9 mouse cellular contexts compared by ENCODE assay signal in genomic region chr9:109128211-109128610, GRCm38 (mm10). TPM values are rescaled to one million over a fixed set of nuclear protein-coding genes. Genes with fewer than 3 reads are reported as not detected.
DNase-seq lines count a peak whose midpoint lies in the region.
"Had no signal": no experiment of that assay in that cellular context is flagged by ENCODE, and none has a peak within 500 bp of the region (broad histone marks: within the 10 kb centered on the region; RNA-seq: fewer than 3 reads in every experiment).

No protein-coding gene starts in this region.

- intact Hi-C loops in gastrocnemius, postnatal 36 days (cut with DNase I): no loop called here

- DNase-seq in embryo, embryonic 10.5 days (ENCODE audit: low spot score): peak; percentile 53
- DNase-seq in embryo, embryonic 10 days (ENCODE audit: low spot score): no peak
- DNase-seq in layer of hippocampus, adult 11-12 months (ENCODE audit: low spot score): peak; percentile 33
- DNase-seq in layer of hippocampus, postnatal 36 days: no peak
- DNase-seq in urinary bladder, postnatal 14 days (ENCODE audit: low spot score): peak; percentile 51
- DNase-seq in urinary bladder, adult 18-20 months (ENCODE audit: low spot score in 2 of 2): no peak
- no peak for DNase-seq in gastrocnemius, adult 8-10 months (ENCODE audit: low spot score in 2 of 2)
- no peak for DNase-seq in gastrocnemius, postnatal 36 days

RNA-seq across cellular contexts. Expression of gene Plxnb1, which starts 33.0 kb away (rescaled TPM):
- 10 to 100 TPM; 79.7 to 88.6 TPM for total RNA-seq in layer of hippocampus, postnatal 36 days (2021)
- under 1 TPM; 0.58 to 0.87 (median 0.74) TPM for total RNA-seq in gastrocnemius, adult 8-10 months (2022)
- under 1 TPM; 0.64 to 0.99 TPM for total RNA-seq in gastrocnemius, postnatal 36 days (2021)

RNA-seq across cellular contexts. Expression of gene Fbxw21, which starts 33.6 kb away (rescaled TPM):
- total RNA-seq in layer of hippocampus, postnatal 36 days (2021): not detected
- not detected for total RNA-seq in gastrocnemius, adult 8-10 months (2022)
- not detected for total RNA-seq in gastrocnemius, postnatal 36 days (2021)
- total RNA-seq: hematopoietic stem cell, adult 5-6 weeks had no signal

RNA-seq across cellular contexts. Expression of gene Tma7, which starts 45.8 kb away (rescaled TPM):
- 100 to 1,000 TPM; 303 to 338 TPM for total RNA-seq in layer of hippocampus, postnatal 36 days (2021)
- 100 to 1,000 TPM; 297 to 369 (median 354) TPM for total RNA-seq in gastrocnemius, adult 8-10 months (2022)
- 100 to 1,000 TPM; 245 to 268 TPM for total RNA-seq in gastrocnemius, postnatal 36 days (2021)

RNA-seq across cellular contexts. Expression of gene Ccdc51, which starts 45.9 kb away (rescaled TPM):
- 1 to 10 TPM; 8.5 to 9.1 TPM for total RNA-seq in layer of hippocampus, postnatal 36 days (2021)
- total RNA-seq in gastrocnemius, adult 8-10 months (2022): 1 to 10 TPM; 6.7 to 8.6 (median 7.8) TPM
- 1 to 10 TPM; 5.9 to 6.6 TPM for total RNA-seq in gastrocnemius, postnatal 36 days (2021)

RNA-seq across cellular contexts. Expression of gene Atrip, which starts 54.3 kb away (rescaled TPM):
- 10 to 100 TPM; 28.1 to 31.0 TPM for total RNA-seq in layer of hippocampus, postnatal 36 days (2021)
- 10 to 100 TPM in 3 of 4 experiments, 1 to 10 TPM in 1; 8.7 to 11.5 (median 10.7) TPM for total RNA-seq in gastrocnemius, adult 8-10 months (2022)
- 1 to 10 TPM; 7.8 to 8.3 TPM for total RNA-seq in gastrocnemius, postnatal 36 days (2021)

Comparison
In these comparisons a context has a peak if more than half of its experiments do, and no peak if none do; other contexts are left out.
1. DNase-seq: peak in embryo, embryonic 10.5 days (single experiment), layer of hippocampus, adult 11-12 months (single experiment) and urinary bladder, postnatal 14 days (single experiment); none in embryo, embryonic 10 days (single experiment), layer of hippocampus, postnatal 36 days (0 of 2), urinary bladder, adult 18-20 months (0 of 2), gastrocnemius, adult 8-10 months (0 of 2) and gastrocnemius, postnatal 36 days (0 of 2).
2. RNA of gene Plxnb1, which starts 33.0 kb away (total RNA-seq): 79.7 to 88.6 TPM in layer of hippocampus, postnatal 36 days; 0.64 to 0.99 TPM in gastrocnemius, postnatal 36 days and 0.58 to 0.87 TPM in gastrocnemius, adult 8-10 months; every median in the first group is over 10 times any median in the second.